Mouse (Mus musculus) urinary bladder, postnatal 36 days (tissue): ENCODE data around the gene Tsg101.

ENCODE experiments used
- DNase-seq, 2 experiments: peaks; one replicate each; pipeline ENCODE4 v3.0.0; 2022; ENCODE audit warnings: low spot score in 2 of 2, mixed read lengths in 1 of 2

The Tsg101 gene

GRCm38 (mm10) chr7:46876841-46877240 lies 42.9 kb downstream of the Tsg101 start:
- DNase-seq = no peak

DNA sequence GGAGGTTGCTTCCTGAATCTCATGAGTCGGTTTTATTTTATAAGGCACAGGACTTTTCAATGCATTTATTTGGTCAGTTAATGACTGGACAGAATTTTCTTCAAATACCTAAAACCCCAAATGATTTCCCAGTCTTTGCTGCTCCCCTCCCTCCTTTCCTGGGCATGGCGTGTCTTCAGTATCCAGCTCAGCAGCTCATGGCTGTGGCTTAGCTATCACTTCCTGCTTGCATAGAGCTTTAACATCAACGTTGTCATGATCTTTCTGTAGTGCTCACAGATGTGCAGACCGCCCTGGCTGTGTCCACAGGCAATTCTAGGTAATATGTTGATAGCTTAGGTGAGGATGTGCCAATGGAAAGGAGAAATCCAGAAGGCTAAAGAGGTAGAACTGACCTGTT lies 47.8 kb downstream of the Tsg101 start:
- no peak for DNase-seq

- DNase-seq = no peak
Measured at GRCm38 (mm10) chr7:46860996-46861395, 58.8 kb downstream of the Tsg101 start, which contains the start of gene Ldhc. Ldhc (plus strand) TSS chr7:46861203.

DNA sequence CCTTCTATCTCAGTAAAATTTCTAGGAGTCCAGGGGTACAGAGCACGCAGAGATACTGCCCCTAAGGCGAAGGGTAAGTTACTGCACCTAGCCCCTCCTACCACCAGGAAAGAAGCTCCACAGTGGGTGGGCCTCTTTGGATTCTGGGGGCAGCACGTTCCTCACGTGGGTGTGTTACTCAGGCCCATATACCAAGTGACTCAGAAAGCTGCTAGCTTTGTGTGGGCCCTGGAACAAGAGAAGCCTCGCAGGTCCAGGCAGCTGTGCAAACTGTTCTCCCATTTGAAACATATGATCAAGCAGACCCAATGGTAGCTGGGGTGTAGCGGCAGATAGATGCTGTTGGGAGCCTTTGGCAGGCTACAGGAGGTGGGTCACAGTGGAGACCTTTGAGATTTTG lies 60.7 kb downstream of the Tsg101 start:
- no peak for DNase-seq

- DNase-seq = no peak
Measured at GRCm38 (mm10) chr7:46857436-46857835, 62.3 kb downstream of the Tsg101 start.

GRCm38 (mm10) chr7:46855866-46856560 lies 63.8 kb downstream of the Tsg101 start:
- no peak for DNase-seq

DNA sequence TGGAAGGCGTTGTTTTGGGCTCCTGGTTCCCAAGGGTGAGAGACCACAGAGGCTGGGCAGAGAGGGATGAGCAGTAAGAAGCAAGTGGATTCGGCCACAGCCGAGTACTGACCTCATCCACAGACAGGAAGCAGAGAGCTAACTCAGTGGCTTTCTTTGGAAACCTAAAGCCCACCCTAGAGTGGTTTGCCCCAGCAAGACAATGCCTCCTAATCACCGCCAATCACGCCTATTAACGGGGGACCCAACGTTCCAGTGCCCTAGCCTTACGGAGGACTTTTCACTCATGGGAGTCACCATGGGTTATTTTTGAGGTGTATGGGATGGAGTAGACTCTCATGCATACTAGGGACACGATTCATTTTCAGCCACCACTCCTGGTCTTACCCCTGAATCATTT lies 66.4 kb downstream of the Tsg101 start:
- DNase-seq = no peak

GRCm38 (mm10) chr7:46852666-46853065 lies 67.1 kb downstream of the Tsg101 start:
- no peak for DNase-seq

GRCm38 (mm10) chr7:46851026-46851425 lies 68.7 kb downstream of the Tsg101 start:
- no peak for DNase-seq

DNA sequence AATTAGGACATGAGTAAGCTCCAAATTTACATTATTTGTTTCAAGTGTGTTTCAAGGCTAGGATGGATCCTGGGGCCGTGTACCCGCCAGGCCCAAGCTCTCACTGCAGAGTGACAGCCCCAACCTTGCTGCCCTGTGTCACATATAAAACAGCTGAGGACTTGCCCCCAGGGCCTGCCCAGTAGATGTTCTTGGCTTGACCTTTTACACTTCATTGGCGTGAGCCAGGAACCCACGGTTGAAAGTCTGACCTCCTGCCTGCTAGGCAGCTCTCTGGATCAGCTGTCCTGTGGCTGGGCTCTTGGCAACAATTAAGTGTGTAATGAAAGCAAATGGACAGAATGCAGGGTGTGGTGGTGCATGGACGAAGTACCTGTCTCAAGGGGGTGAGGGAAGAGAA lies 70.5 kb downstream of the Tsg101 start:
- DNase-seq = peak in 1 of 2 experiments; percentile 40

- peak; percentile 27 to 48 for DNase-seq
Measured at GRCm38 (mm10) chr7:46846486-46847244, 73.1 kb downstream of the Tsg101 start.

DNA sequence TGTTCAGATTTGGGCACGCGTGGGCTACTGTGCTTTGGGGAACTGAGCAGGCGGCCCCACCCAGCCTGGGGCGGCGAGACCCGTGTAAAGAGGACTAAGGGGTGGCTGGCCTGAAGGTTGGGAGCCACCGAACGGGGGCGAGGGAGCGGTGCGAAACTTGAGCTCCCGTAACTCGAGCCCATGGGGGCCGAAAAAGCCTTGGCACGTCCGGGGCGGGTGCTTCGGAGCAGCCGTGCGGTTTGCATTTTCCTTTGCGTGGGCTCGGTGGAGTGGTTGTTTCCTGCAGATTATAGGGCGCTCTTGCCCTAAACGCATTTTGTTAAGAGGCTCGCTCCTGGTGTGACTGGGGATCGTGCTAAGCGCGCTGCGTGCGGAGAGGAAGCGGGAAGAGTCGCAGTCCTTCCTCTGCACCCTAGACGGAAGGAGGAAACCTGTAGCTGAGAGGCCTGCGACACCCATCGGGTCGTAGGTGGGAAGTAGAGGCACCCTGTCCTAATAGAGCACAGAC lies 73.7 kb downstream of the Tsg101 start:
- peak; percentile 22 to 26 for DNase-seq

GRCm38 (mm10) chr7:46845211-46845977 lies 74.4 kb downstream of the Tsg101 start:
- peak; percentile 90 to 94 for DNase-seq

DNA sequence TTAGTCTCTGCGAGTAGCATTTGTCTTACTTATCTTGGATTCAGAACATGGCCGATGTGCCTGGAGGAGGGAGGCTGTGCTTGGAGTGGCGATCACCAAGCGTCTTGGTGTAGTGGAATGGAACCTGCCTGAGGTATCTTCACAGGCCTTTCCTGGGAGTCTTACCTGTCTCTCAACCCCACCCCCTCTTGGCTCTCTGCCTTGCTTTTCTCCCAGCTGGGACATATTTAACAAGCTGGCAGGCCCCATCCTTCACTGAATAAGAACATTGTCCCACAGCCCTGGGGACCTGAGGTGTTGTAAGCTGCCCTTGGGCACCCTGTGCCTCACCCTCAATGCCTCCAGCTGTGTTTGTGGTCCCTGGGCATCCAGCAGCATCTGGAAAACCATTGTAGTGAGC lies 76.2 kb downstream of the Tsg101 start:
- no peak for DNase-seq

DNA sequence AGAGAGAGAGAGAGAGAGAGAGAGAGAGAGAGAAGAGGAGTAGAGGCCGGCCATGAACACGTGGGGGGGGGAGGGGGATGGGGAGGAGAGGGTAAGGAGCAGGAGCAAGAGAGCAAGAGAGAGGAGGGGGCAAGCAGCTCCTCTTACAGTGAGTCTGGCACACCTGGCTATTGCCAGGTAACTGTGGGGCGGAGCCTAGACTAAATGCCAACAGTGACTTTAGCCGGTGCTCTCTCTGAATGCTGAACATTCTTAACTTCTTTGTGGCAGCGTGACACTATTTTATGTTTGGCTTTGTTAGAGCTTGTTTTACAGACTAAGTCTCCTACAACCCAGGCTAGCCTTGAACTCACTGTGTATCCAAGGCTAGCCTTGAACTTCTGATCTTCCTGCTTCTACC lies 77.5 kb downstream of the Tsg101 start:
- no peak for DNase-seq

DNA sequence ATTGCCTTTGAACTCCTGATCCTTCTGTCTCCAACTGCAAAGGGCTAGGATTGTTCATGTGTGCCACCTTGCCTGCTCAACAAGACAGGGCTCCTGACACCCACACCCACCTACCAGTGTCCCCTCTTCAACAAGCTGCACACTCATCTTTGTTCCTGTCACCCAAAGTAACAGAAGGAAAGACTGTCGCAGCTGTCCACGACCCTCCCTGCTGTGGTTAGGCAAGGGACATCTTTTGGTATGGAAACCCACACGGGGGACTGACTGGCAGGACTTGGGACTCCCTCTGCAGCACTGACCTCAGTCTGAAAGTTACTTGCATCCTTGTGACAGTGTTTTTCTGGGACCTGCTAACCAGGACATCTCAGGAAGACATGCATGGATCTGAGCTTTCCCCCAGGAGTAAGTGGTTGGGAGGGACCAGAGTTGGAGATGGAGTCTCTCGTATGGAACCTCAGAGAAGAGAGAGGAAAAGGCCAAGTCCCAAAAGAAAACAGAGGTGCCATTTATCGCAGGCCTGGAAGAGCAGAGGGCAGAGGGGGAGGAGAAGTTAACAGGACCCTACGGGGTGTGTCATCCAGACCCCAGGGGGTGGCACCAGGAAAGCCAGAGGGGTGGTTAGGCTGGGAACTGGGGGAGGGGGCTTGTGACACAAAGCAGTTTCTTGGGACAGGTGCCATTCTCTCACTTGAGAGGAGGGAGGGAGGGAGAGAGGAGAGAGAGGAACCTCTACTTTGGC lies 78.8 kb downstream of the Tsg101 start, which contains the start of gene Ldha:
TSS of gene Ldha (plus strand) at position 689 of the 739 bp plus-strand sequence.
- no peak for DNase-seq

GRCm38 (mm10) chr7:46840326-46840725 lies 79.4 kb downstream of the Tsg101 start:
- DNase-seq = peak; percentile 37 to 52

GRCm38 (mm10) chr7:46839861-46840260 lies 79.9 kb downstream of the Tsg101 start:
- no peak for DNase-seq

GRCm38 (mm10) chr7:46839446-46839845 lies 80.3 kb downstream of the Tsg101 start:
- DNase-seq = peak in 1 of 2 experiments; percentile 45
